Comparison of ENCODE assay signal across 8 mouse cellular contexts in the genomic region with DNA sequence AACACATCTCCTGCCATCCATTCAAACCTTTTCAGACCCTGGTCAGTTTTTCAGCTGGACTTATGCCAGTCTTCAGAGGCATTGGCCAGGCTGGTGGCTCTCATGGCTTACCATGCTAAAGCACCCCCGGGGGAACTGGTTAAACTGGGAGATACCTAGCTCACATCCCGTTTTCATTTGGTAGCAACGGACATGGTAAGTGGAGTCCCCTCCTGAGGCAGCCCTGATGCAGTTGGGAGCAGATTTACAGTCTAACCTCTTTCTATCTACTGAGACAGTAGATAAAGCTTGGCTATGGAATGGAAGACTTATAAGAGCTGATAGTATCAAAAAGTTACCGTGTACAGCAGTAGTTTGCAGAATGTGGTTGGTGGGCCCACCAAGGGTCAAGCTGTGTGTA. TPM values are rescaled to one million over a fixed set of nuclear protein-coding genes. Genes with fewer than 3 reads are reported as not detected.
"Had no signal": no experiment of that assay in that cellular context is flagged by ENCODE, and none has a peak within 500 bp of the region (broad histone marks: within the 10 kb centered on the region; RNA-seq: fewer than 3 reads in every experiment).

No protein-coding gene starts in this region.

- ATAC-seq: midbrain, embryonic 16.5 days had no signal

- H3K27ac ChIP-seq: limb, embryonic 12.5 days; liver, embryonic 13.5 days; lung, embryonic 15.5 days; macrophage; midbrain, embryonic 12.5 days had no signal

- H3K9me3 ChIP-seq: limb, embryonic 12.5 days; liver, embryonic 13.5 days; lung, embryonic 15.5 days; megakaryocyte, embryonic 14.5 days; midbrain, embryonic 12.5 days had no signal

- H3K36me3 ChIP-seq: limb, embryonic 12.5 days; liver, embryonic 13.5 days; lung, embryonic 15.5 days; midbrain, embryonic 12.5 days had no signal

- H3K4me1 ChIP-seq: liver, embryonic 13.5 days; midbrain, embryonic 12.5 days had no signal

- H3K4me3 ChIP-seq: limb, embryonic 12.5 days; liver, embryonic 13.5 days; lung, embryonic 15.5 days; megakaryocyte, embryonic 14.5 days; midbrain, embryonic 12.5 days had no signal

- H3K27me3 ChIP-seq: limb, embryonic 12.5 days; liver, embryonic 13.5 days; lung, embryonic 15.5 days; midbrain, embryonic 12.5 days had no signal

- H3K4me2 ChIP-seq: limb, embryonic 12.5 days; liver, embryonic 13.5 days; lung, embryonic 15.5 days; midbrain, embryonic 12.5 days had no signal

- H3K9ac ChIP-seq: limb, embryonic 12.5 days; liver, embryonic 13.5 days; liver, postnatal 0 days; lung, embryonic 15.5 days; midbrain, embryonic 12.5 days had no signal

- DNase-seq: liver, embryonic 13.5 days had no signal

RNA-seq across cellular contexts. Expression of a gene that starts 56.2 kb away (rescaled TPM):
- polyA plus RNA-seq: liver, postnatal 0 days; macrophage had no signal
